Mouse (Mus musculus) spleen, adult 2 months (tissue): Measurements from ENCODE around the gene Mre11a.
"Not testable (repeated sequence)": the region's sequence is repeated elsewhere in the genome, so short reads cannot be mapped to it uniquely, and the experiment has no call there.

Source experiments
- CTCF ChIP-seq: fragments of 200-500 bp; IDR thresholded peaks from 2 replicates; pipeline ENCODE4 v1.5.1; 2011; ENCODE audit warnings: mild to moderate bottlenecking, inconsistent platforms; ENCODE audit not compliant: insufficient read depth, insufficient read length, insufficient replicate concordance; ENCODE audit errors: extremely low read depth
- POLR2A ChIP-seq: fragments of 200-500 bp; IDR thresholded peaks from 2 replicates; pipeline ENCODE4 v1.6.1; 2011; ENCODE audit warnings: low read depth, low read length, inconsistent platforms

GRCm38 (mm10) chr9:14876566-14876965 lies 92.1 kb downstream of the Mre11a start:
- TF ChIP-seq CTCF, POLR2A: not testable (repeated sequence)
